In the genomic region with DNA sequence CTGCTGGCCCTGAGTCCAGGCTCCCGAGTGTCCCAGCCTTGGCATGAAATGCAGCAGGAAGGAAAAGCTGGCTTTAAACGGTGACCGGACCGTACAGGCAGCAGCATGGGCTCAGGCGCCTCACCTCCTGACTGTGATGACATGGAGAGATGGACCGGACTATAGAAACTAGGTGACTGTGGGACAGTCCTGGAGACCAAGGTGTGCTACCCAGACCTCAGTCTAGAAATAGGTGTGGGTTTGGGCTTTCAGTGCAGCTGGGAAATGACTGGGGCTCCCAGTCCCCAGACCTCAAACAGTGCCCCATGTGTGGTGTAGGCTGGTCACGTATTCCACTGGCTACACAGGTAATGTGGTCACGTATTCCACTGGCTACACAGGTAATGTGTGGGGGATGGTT, we compare ENCODE assay signal across 12 mouse cellular contexts. TPM values are rescaled to one million over a fixed set of nuclear protein-coding genes. Genes with fewer than 3 reads are reported as not detected.
DNase-seq lines count a peak whose midpoint lies in the region; ATAC-seq and TF ChIP-seq lines count a peak whose summit lies in the region.
"Had no signal": no experiment of that assay in that cellular context is flagged by ENCODE, and none has a peak within 500 bp of the region (broad histone marks: within the 10 kb centered on the region; RNA-seq: fewer than 3 reads in every experiment).

No protein-coding gene starts in this region.

- intact Hi-C loops in heart, adult 2 months (cut with DNase I) = loop anchor here (5.0 kb wide), 1 partner anchor 99 kb away; a partner anchor contains a TSS
- intact Hi-C loops in left cerebral cortex, adult 2 months (cut with DNase I) = no loop called here
- intact Hi-C loops in left cerebral cortex, postnatal 36 days (cut with DNase I) = loop anchor here (5.0 kb wide), 1 partner anchor 34 kb away; a partner anchor contains a TSS

- 43% methylated on average over 8 of the region's 8 CpGs for WGBS in heart, adult 2 months
- WGBS in embryonic facial prominence, embryonic 14.5 days = 75% methylated on average over 8 of the region's 8 CpGs
- 34% methylated on average over 8 of the region's 8 CpGs for WGBS in macrophage (ENCODE audit: missing documents)

- H3K27me3 ChIP-seq in heart, adult 2 months (ENCODE audit: control insufficient read depth, insufficient read depth, low read length) = no peaks in the 10 kb centered on the region
- H3K27me3 ChIP-seq in embryonic facial prominence, embryonic 14.5 days (replicated peaks; ENCODE audit: control insufficient read depth, insufficient read depth, low read length) = no peaks in the 10 kb centered on the region

- no peak for TF ChIP-seq POLR2A in heart, adult 2 months (IDR thresholded peaks at IDR 0.05; ENCODE audit: insufficient read depth, low read depth, low read length)

- no peaks in the 10 kb centered on the region for H3K79me2 ChIP-seq in heart, adult 2 months (replicated peaks; ENCODE audit: control insufficient read depth, insufficient read depth, low read length)
- peaks cover 25% of the 10 kb centered on the region for H3K79me2 ChIP-seq in macrophage (ENCODE audit: inconsistent target)

- TF ChIP-seq CTCF in heart, adult 2 months (IDR thresholded peaks at IDR 0.05) = no peak
- no peak for TF ChIP-seq CTCF in left cerebral cortex, adult 2 months (IDR thresholded peaks at IDR 0.05)

- H3K4me3 ChIP-seq in heart, adult 2 months = peak overlapping the region; percentile 35
- H3K4me3 ChIP-seq in left cerebral cortex, adult 2 months = no peak overlapping the region
- H3K4me3 ChIP-seq in embryonic facial prominence, embryonic 14.5 days (ENCODE audit: low read depth, low read length) = no peak overlapping the region
- H3K4me3 ChIP-seq in macrophage (ENCODE audit: inconsistent target) = peak overlapping the region; percentile 1; the same call in 1 of the 2 replicates

- peaks cover 5% of the 10 kb centered on the region for H3K4me1 ChIP-seq in heart, adult 2 months (ENCODE audit: control insufficient read depth, insufficient read depth, low read length)
- no peaks in the 10 kb centered on the region; the same call in 1 of the 2 replicates for H3K4me1 ChIP-seq in embryonic facial prominence, embryonic 14.5 days (ENCODE audit: control insufficient read depth, insufficient read depth, low read length)

- peak overlapping the region; percentile 84 for H3K27ac ChIP-seq in heart, adult 2 months
- peak overlapping the region; percentile 66; the same call in 1 of the 2 replicates for H3K27ac ChIP-seq in left cerebral cortex, adult 2 months
- H3K27ac ChIP-seq in embryonic facial prominence, embryonic 14.5 days (replicated peaks; ENCODE audit: low read depth, low read length) = peak overlapping the region; percentile 58
- peak overlapping the region; percentile 70 for H3K27ac ChIP-seq in macrophage

- peak overlapping the region; percentile 4; the same call in 1 of the 2 replicates for H3K9ac ChIP-seq in heart, adult 2 months (ENCODE audit: low read depth, low read length)
- H3K9ac ChIP-seq in embryonic facial prominence, embryonic 14.5 days (ENCODE audit: low read depth, low read length) = no peak overlapping the region

- ATAC-seq in embryonic facial prominence, embryonic 14.5 days (ENCODE audit: low read depth) = no peak
- ATAC-seq in granulocyte monocyte progenitor cell, adult 5-6 weeks (replicated peaks; ENCODE audit: poor library complexity, severe bottlenecking) = no peak

- no peaks in the 10 kb centered on the region for H3K36me3 ChIP-seq in heart, adult 2 months (ENCODE audit: control insufficient read depth, insufficient read depth, low read length)
- H3K36me3 ChIP-seq in embryonic facial prominence, embryonic 14.5 days (ENCODE audit: control insufficient read depth, insufficient read depth, low read length) = peaks cover 62% of the 10 kb centered on the region
- peaks cover 41% of the 10 kb centered on the region for H3K36me3 ChIP-seq in macrophage (ENCODE audit: inconsistent target)

- H3K4me2 ChIP-seq in embryonic facial prominence, embryonic 14.5 days (ENCODE audit: low read depth, low read length) = no peak overlapping the region

- no peak for DNase-seq in heart, adult 2 months
- no peak for DNase-seq in heart, adult 18-20 months
- DNase-seq in left cerebral cortex, adult 2 months (ENCODE audit: extremely low spot score in 1 of 2, low spot score in 2 of 2) = no peak
- no peak for DNase-seq in left cerebral cortex, postnatal 36 days (ENCODE audit: low spot score in 2 of 2)
- DNase-seq in embryonic facial prominence, embryonic 14.5 days (ENCODE audit: low spot score) = no peak
- DNase-seq in embryo, embryonic 10 days (ENCODE audit: low spot score) = no peak
- DNase-seq: cerebellum, adult 18-20 months; kidney, adult 11 months; lung, adult 18-20 months had no signal

- no peak for TF ChIP-seq EP300 in heart, adult 2 months (IDR thresholded peaks at IDR 0.05; ENCODE audit: insufficient read depth, low read depth, low read length)

- H3K9me3 ChIP-seq in embryonic facial prominence, embryonic 14.5 days (ENCODE audit: control insufficient read depth, low read length) = no peaks in the 10 kb centered on the region

RNA-seq across cellular contexts. Expression of a gene that starts 16.6 kb away (rescaled TPM):
- total RNA-seq in heart, adult 2 months (2021) = 1 to 10 TPM; 3.2 to 4.9 TPM
- 4.3 and 7.4 TPM in 2 replicates for polyA plus RNA-seq in heart, adult 2 months (2012; rRNA removed)
- total RNA-seq in heart, adult 18-20 months (2021) = 1 to 10 TPM; 4.0 to 4.5 TPM
- 100 to 1,000 TPM; 144 to 161 TPM for total RNA-seq in left cerebral cortex, adult 2 months (2021)
- total RNA-seq in left cerebral cortex, postnatal 36 days (2021) = 100 to 1,000 TPM; 169 to 176 TPM
- 97.9 and 99.8 TPM in 2 replicates for polyA plus RNA-seq in embryonic facial prominence, embryonic 14.5 days (2014; fragmentation: Nextera tagmentation; extraction: Ambion mirVana)
- total RNA-seq in macrophage (2018; cell fraction: chromatin; rRNA removed) = 10 to 100 TPM in 10 of 26 experiments, 1 to 10 TPM in 16; 1.5 to 27.6 (median 5.4) TPM
- 10 to 100 TPM; 13.5 to 40.9 (median 29.4) TPM for total RNA-seq in macrophage (2018; cell fraction: cytosol; rRNA removed)
- total RNA-seq in macrophage (2018; cell fraction: nucleus; rRNA removed) = 10 to 100 TPM in 21 of 26 experiments, 1 to 10 TPM in 5; 5.8 to 46.1 (median 16.3) TPM
- polyA plus RNA-seq in macrophage (2018) = 26.6 to 35.2 TPM (median 29.9 TPM) in 3 replicates
- 44.4 and 76.8 TPM in 2 replicates for total RNA-seq in granulocyte monocyte progenitor cell, adult 5-6 weeks (2014; fragmentation: Nextera tagmentation)
- 44.0 and 57.4 TPM in 2 replicates for total RNA-seq in granulocyte monocyte progenitor cell, adult 5-6 weeks (2017)

RNA-seq across cellular contexts. Expression of a gene that starts 31.3 kb away (rescaled TPM):
- 10 to 100 TPM; 27.6 to 28.7 TPM for total RNA-seq in heart, adult 2 months (2021)
- polyA plus RNA-seq in heart, adult 2 months (2012; rRNA removed) = 32.6 and 35.3 TPM in 2 replicates
- total RNA-seq in heart, adult 18-20 months (2021) = 10 to 100 TPM; 20.7 to 26.7 TPM
- 10 to 100 TPM; 42.7 to 43.7 TPM for total RNA-seq in left cerebral cortex, adult 2 months (2021)
- 10 to 100 TPM; 32.0 to 46.1 TPM for total RNA-seq in left cerebral cortex, postnatal 36 days (2021)
- 40.1 and 42.0 TPM in 2 replicates for polyA plus RNA-seq in embryonic facial prominence, embryonic 14.5 days (2014; fragmentation: Nextera tagmentation; extraction: Ambion mirVana)
- 100 to 1,000 TPM; 222 to 774 (median 306) TPM for total RNA-seq in macrophage (2018; cell fraction: chromatin; rRNA removed)
- 10 to 100 TPM; 32.2 to 69.3 (median 50.8) TPM for total RNA-seq in macrophage (2018; cell fraction: cytosol; rRNA removed)
- 100 to 1,000 TPM in 21 of 26 experiments, 10 to 100 TPM in 5; 77.4 to 330 (median 164) TPM for total RNA-seq in macrophage (2018; cell fraction: nucleus; rRNA removed)
- 37.1 to 50.3 TPM (median 46.2 TPM) in 3 replicates for polyA plus RNA-seq in macrophage (2018)
- total RNA-seq in granulocyte monocyte progenitor cell, adult 5-6 weeks (2014; fragmentation: Nextera tagmentation) = 113 and 128 TPM in 2 replicates
- 77.9 and 117 TPM in 2 replicates for total RNA-seq in granulocyte monocyte progenitor cell, adult 5-6 weeks (2017)

RNA-seq across cellular contexts. Expression of a gene that starts 32.2 kb away (rescaled TPM):
- 10 to 100 TPM; 31.4 to 32.9 TPM for total RNA-seq in heart, adult 2 months (2021)
- 21.3 and 32.2 TPM in 2 replicates for polyA plus RNA-seq in heart, adult 2 months (2012; rRNA removed)
- total RNA-seq in heart, adult 18-20 months (2021) = 10 to 100 TPM; 30.6 to 35.8 TPM
- total RNA-seq in left cerebral cortex, adult 2 months (2021) = 10 to 100 TPM; 31.0 to 38.8 TPM
- 10 to 100 TPM; 34.7 to 35.4 TPM for total RNA-seq in left cerebral cortex, postnatal 36 days (2021)
- 61.4 and 65.4 TPM in 2 replicates for polyA plus RNA-seq in embryonic facial prominence, embryonic 14.5 days (2014; fragmentation: Nextera tagmentation; extraction: Ambion mirVana)
- total RNA-seq in macrophage (2018; cell fraction: chromatin; rRNA removed) = 100 to 1,000 TPM in 7 of 26 experiments, 10 to 100 TPM in 19; 49.4 to 172 (median 90.9) TPM
- total RNA-seq in macrophage (2018; cell fraction: cytosol; rRNA removed) = 100 to 1,000 TPM; 151 to 275 (median 203) TPM
- total RNA-seq in macrophage (2018; cell fraction: nucleus; rRNA removed) = 100 to 1,000 TPM in 24 of 26 experiments, 10 to 100 TPM in 2; 77.1 to 174 (median 135) TPM
- 144 to 222 TPM (median 173 TPM) in 3 replicates for polyA plus RNA-seq in macrophage (2018)
- 271 and 278 TPM in 2 replicates for total RNA-seq in granulocyte monocyte progenitor cell, adult 5-6 weeks (2014; fragmentation: Nextera tagmentation)
- total RNA-seq in granulocyte monocyte progenitor cell, adult 5-6 weeks (2017) = 310 and 331 TPM in 2 replicates

RNA-seq across cellular contexts. Expression of a gene that starts 46.8 kb away (rescaled TPM):
- total RNA-seq in heart, adult 2 months (2021) = not detected
- not detected in 2 replicates for polyA plus RNA-seq in heart, adult 2 months (2012; rRNA removed)
- total RNA-seq in heart, adult 18-20 months (2021) = not detected
- not detected for total RNA-seq in left cerebral cortex, adult 2 months (2021)
- not detected for total RNA-seq in left cerebral cortex, postnatal 36 days (2021)
- polyA plus RNA-seq in embryonic facial prominence, embryonic 14.5 days (2014; fragmentation: Nextera tagmentation; extraction: Ambion mirVana) = not detected in 2 replicates
- not detected for total RNA-seq in macrophage (2018; cell fraction: chromatin; rRNA removed)
- total RNA-seq in macrophage (2018; cell fraction: cytosol; rRNA removed) = not detected
- not detected for total RNA-seq in macrophage (2018; cell fraction: nucleus; rRNA removed)
- polyA plus RNA-seq in macrophage (2018) = not detected in 3 replicates
- total RNA-seq in granulocyte monocyte progenitor cell, adult 5-6 weeks (2014; fragmentation: Nextera tagmentation) = 1.6 TPM in 1 of 2 replicates, not detected in the other
- total RNA-seq in granulocyte monocyte progenitor cell, adult 5-6 weeks (2017) = not detected in 2 replicates
- polyA plus RNA-seq: activated CD4-positive, CD25-positive, alpha-beta regulatory T cell, adult 4 months had no signal

RNA-seq across cellular contexts. Expression of a gene that starts 51.8 kb away (rescaled TPM):
- total RNA-seq in heart, adult 2 months (2021) = not detected
- polyA plus RNA-seq in heart, adult 2 months (2012; rRNA removed) = not detected in 2 replicates
- not detected for total RNA-seq in heart, adult 18-20 months (2021)
- 1 to 10 TPM; 1.0 to 1.5 TPM for total RNA-seq in left cerebral cortex, adult 2 months (2021)
- total RNA-seq in left cerebral cortex, postnatal 36 days (2021) = 1 to 10 TPM in 1 of 2 experiments, under 1 TPM in 1; 1.00 to 1.0 TPM
- polyA plus RNA-seq in embryonic facial prominence, embryonic 14.5 days (2014; fragmentation: Nextera tagmentation; extraction: Ambion mirVana) = 0.22 and 0.31 TPM in 2 replicates
- not detected for total RNA-seq in macrophage (2018; cell fraction: chromatin; rRNA removed)
- not detected for total RNA-seq in macrophage (2018; cell fraction: cytosol; rRNA removed)
- total RNA-seq in macrophage (2018; cell fraction: nucleus; rRNA removed) = not detected
- not detected in 3 replicates for polyA plus RNA-seq in macrophage (2018)
- total RNA-seq in granulocyte monocyte progenitor cell, adult 5-6 weeks (2014; fragmentation: Nextera tagmentation) = not detected in 2 replicates
- not detected in 2 replicates for total RNA-seq in granulocyte monocyte progenitor cell, adult 5-6 weeks (2017)
- polyA plus RNA-seq: activated CD4-positive, CD25-positive, alpha-beta regulatory T cell, adult 4 months had no signal

Comparison
In these comparisons a context has a peak if more than half of its experiments do, and no peak if none do; other contexts are left out.
1. H3K4me3 ChIP-seq: peak in heart, adult 2 months (single experiment) and macrophage (single experiment); none in left cerebral cortex, adult 2 months (single experiment) and embryonic facial prominence, embryonic 14.5 days (single experiment).
2. RNA of a gene that starts 16.6 kb away (total RNA-seq): 169 to 176 TPM in left cerebral cortex, postnatal 36 days, 144 to 161 TPM in left cerebral cortex, adult 2 months and 44.0 to 76.8 TPM in granulocyte monocyte progenitor cell, adult 5-6 weeks; 3.2 to 4.9 TPM in heart, adult 2 months and 4.0 to 4.5 TPM in heart, adult 18-20 months; every median in the first group is over 4 times any median in the second.
3. RNA of a gene that starts 32.2 kb away (total RNA-seq): 271 to 331 TPM in granulocyte monocyte progenitor cell, adult 5-6 weeks; 31.0 to 38.8 TPM in left cerebral cortex, adult 2 months, 30.6 to 35.8 TPM in heart, adult 18-20 months, 34.7 to 35.4 TPM in left cerebral cortex, postnatal 36 days and 31.4 to 32.9 TPM in heart, adult 2 months; every median in the first group is over 4 times any median in the second.
4. Peak in every context shown above with its lines, with median percentiles within 50 percentile points of each other: H3K27ac ChIP-seq.